Mouse (Mus musculus): ENCODE measurements at regions not wholly inside any gene's neighbourhood (a gene's known extent, or its start where the extent isn't known, plus 50 kb on each side); places are given as distances from the start of the nearest gene placed in this dataset.

GRCm38 (mm10) chr9:52298329-52298728, 130.0 kb upstream of the Zc3h12c start:
- TF ChIP-seq EP300 (IDR thresholded peaks at IDR 0.05; ENCODE audit: low read depth in 1 of 2, low read length in 2 of 2) (no peak), RCOR1 (IDR thresholded peaks at IDR 0.05; ENCODE audit: low read depth, low read length) (no peak), ZMIZ1 (IDR thresholded peaks at IDR 0.05; ENCODE audit: low read depth, low read length) (no peak)
